In the genomic region with DNA sequence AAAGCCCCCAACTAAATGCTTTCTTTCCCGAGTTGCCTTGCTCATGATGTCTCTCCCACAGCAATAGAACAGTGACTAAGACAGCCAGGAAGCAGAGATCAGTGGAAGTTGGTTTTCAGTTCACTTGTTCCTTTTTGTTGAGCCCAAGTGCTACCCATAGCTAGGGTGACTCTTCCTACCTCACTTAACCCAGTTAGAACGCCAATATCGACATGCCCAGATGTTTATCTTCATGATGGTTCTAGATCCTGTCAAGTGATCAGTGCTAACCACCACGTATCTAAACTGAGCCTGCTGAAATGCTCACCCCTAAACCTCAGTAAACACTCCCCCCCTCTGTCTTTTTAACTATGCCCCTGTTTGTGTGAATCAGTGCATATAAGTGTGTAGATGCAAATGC, we compare ENCODE assay signal across 48 mouse cellular contexts. TPM values are rescaled to one million over a fixed set of nuclear protein-coding genes. Genes with fewer than 3 reads are reported as not detected.
"Had no signal": no experiment of that assay in that cellular context is flagged by ENCODE, and none has a peak within 500 bp of the region (broad histone marks: within the 10 kb centered on the region; RNA-seq: fewer than 3 reads in every experiment).

No protein-coding gene starts in this region.

- H3K27ac ChIP-seq: heart, embryonic 13.5 days; heart, embryonic 15.5 days; hindbrain, embryonic 10.5 days; hindbrain, embryonic 12.5 days; hindbrain, embryonic 13.5 days; hindbrain, embryonic 14.5 days; hindbrain, embryonic 15.5 days; hindbrain, postnatal 0 days; intestine, embryonic 15.5 days; kidney, embryonic 15.5 days; kidney, postnatal 0 days; layer of hippocampus, adult 2 months; left cerebral cortex, adult 2 months had no signal

- H3K9ac ChIP-seq: heart, embryonic 12.5 days; heart, embryonic 13.5 days; heart, embryonic 15.5 days; hindbrain, embryonic 12.5 days; hindbrain, embryonic 13.5 days; hindbrain, embryonic 14.5 days; hindbrain, embryonic 15.5 days; intestine, embryonic 15.5 days; kidney, embryonic 15.5 days had no signal

- H3K36me3 ChIP-seq: heart, embryonic 12.5 days; heart, embryonic 13.5 days; heart, embryonic 15.5 days; hindbrain, embryonic 10.5 days; hindbrain, embryonic 12.5 days; hindbrain, embryonic 13.5 days; hindbrain, embryonic 15.5 days; intestine, embryonic 15.5 days; kidney, embryonic 15.5 days had no signal

- H3K9me3 ChIP-seq: heart, embryonic 12.5 days; heart, embryonic 13.5 days; heart, embryonic 15.5 days; hindbrain, embryonic 10.5 days; hindbrain, embryonic 12.5 days; hindbrain, embryonic 13.5 days; hindbrain, embryonic 15.5 days; intestine, embryonic 15.5 days; kidney, embryonic 15.5 days had no signal

- H3K4me3 ChIP-seq: heart, embryonic 12.5 days; heart, embryonic 13.5 days; heart, embryonic 15.5 days; hindbrain, embryonic 10.5 days; hindbrain, embryonic 12.5 days; hindbrain, embryonic 13.5 days; hindbrain, embryonic 15.5 days; intestine, embryonic 15.5 days; kidney, embryonic 15.5 days; layer of hippocampus, adult 2 months; left cerebral cortex, adult 2 months had no signal

- H3K27me3 ChIP-seq: heart, embryonic 12.5 days; heart, embryonic 13.5 days; heart, embryonic 15.5 days; hindbrain, embryonic 12.5 days; hindbrain, embryonic 13.5 days; hindbrain, embryonic 15.5 days; intestine, embryonic 15.5 days; kidney, embryonic 15.5 days had no signal

- ATAC-seq: hindbrain, embryonic 16.5 days; hindbrain, postnatal 0 days; inflammation-experienced regulatory T-cells, adult 6 months; intestine, embryonic 15.5 days; intestine, embryonic 16.5 days; intestine, postnatal 0 days had no signal

- H3K4me2 ChIP-seq: heart, embryonic 11.5 days; heart, embryonic 12.5 days; heart, embryonic 13.5 days; heart, embryonic 15.5 days; hindbrain, embryonic 12.5 days; hindbrain, embryonic 13.5 days; hindbrain, embryonic 14.5 days; hindbrain, embryonic 15.5 days; intestine, embryonic 15.5 days; kidney, embryonic 15.5 days had no signal

- DNase-seq: heart, postnatal 10 days; heart, postnatal 14 days; heart, postnatal 36 days; heart, postnatal 4 days; kidney, adult 11 months; kidney, adult 18-20 months; kidney, adult 2 months; kidney, adult 8-10 months; kidney, adult 9 months; kidney, postnatal 10 days; kidney, postnatal 14 days; kidney, postnatal 25 days; kidney, postnatal 36 days; kidney, postnatal 4 days; layer of hippocampus, adult 9-11 months; layer of hippocampus, postnatal 36 days had no signal

- H3K4me1 ChIP-seq: heart, embryonic 12.5 days; heart, embryonic 13.5 days; hindbrain, embryonic 12.5 days; hindbrain, embryonic 13.5 days had no signal

RNA-seq across cellular contexts. Expression of a gene that starts 12.4 kb away (rescaled TPM):
- total RNA-seq: heart, postnatal 10 days; heart, postnatal 14 days; heart, postnatal 25 days; heart, postnatal 36 days; heart, postnatal 4 days; hindbrain, postnatal 0 days; layer of hippocampus, adult 18-20 months; layer of hippocampus, adult 2 months; layer of hippocampus, adult 8-10 months; layer of hippocampus, postnatal 10 days; layer of hippocampus, postnatal 14 days; layer of hippocampus, postnatal 25 days; layer of hippocampus, postnatal 36 days; left cerebral cortex, adult 18-20 months; left cerebral cortex, adult 2 months; left cerebral cortex, adult 8-10 months had no signal
- polyA plus RNA-seq: heart, embryonic 11.5 days; heart, embryonic 12.5 days; heart, embryonic 13.5 days; heart, embryonic 14.5 days; heart, embryonic 15.5 days; heart, postnatal 0 days; hindbrain, embryonic 10.5 days; hindbrain, embryonic 11.5 days; hindbrain, embryonic 12.5 days; hindbrain, embryonic 13.5 days; hindbrain, embryonic 14.5 days; hindbrain, embryonic 15.5 days; hindbrain, embryonic 16.5 days; hindbrain, postnatal 0 days; kidney, adult 2 months; kidney, embryonic 14.5 days; kidney, embryonic 15.5 days; kidney, embryonic 16.5 days; kidney, postnatal 0 days had no signal

RNA-seq across cellular contexts. Expression of a gene that starts 22.5 kb away (rescaled TPM):
- total RNA-seq: heart, postnatal 14 days; heart, postnatal 25 days; heart, postnatal 36 days; layer of hippocampus, adult 2 months had no signal

RNA-seq across cellular contexts. Expression of a gene that starts 38.1 kb away (rescaled TPM):
- polyA plus RNA-seq: hindbrain, embryonic 10.5 days; hindbrain, embryonic 12.5 days; hindbrain, embryonic 14.5 days; hindbrain, embryonic 16.5 days had no signal
